Mouse (Mus musculus): Measurements from ENCODE around the gene Ywhag. TPM values are rescaled to one million over a fixed set of nuclear protein-coding genes. Genes with fewer than 3 reads are reported as not detected.

Ywhag gene
- 100 to 1,000 TPM in 1 of 2 experiments, 10 to 100 TPM in 1; 60.4 to 122 TPM for polyA plus RNA-seq (2012; fragmentation: generic; extraction: Trizol)

GRCm38 (mm10) chr5:135934481-135935175 lies at the start of gene Ywhag:
TSS of gene Ywhag (minus strand) at chr5:135934616.

GRCm38 (mm10) chr5:135979904-135980303 lies 45.5 kb upstream of the Ywhag start, which contains the start of gene Zp3:
TSS of gene Zp3 (plus strand) at chr5:135980099.

GRCm38 (mm10) chr5:135974365-135974764 lies 39.9 kb upstream of the Ywhag start, which contains the start of gene Ssc4d:
TSS of gene Ssc4d (minus strand) at chr5:135974531.

GRCm38 (mm10) chr5:135887675-135888102 lies 46.7 kb downstream of the Ywhag start, which contains the start of gene Hspb1:
TSS of gene Hspb1 (plus strand) at chr5:135887919.

Other genes starting within 250 kb of the Ywhag start
- 100 to 1,000 TPM in 1 of 2 experiments, 10 to 100 TPM in 1; 50.4 to 118 TPM for gene Tmem120a, start 190.2 kb downstream of the Ywhag start, polyA plus RNA-seq (2012; fragmentation: generic; extraction: Trizol)
- gene Styxl1, start 156.2 kb downstream of the Ywhag start, polyA plus RNA-seq (2012; fragmentation: generic; extraction: Trizol): under 1 TPM; 0.05 to 0.77 TPM
- gene Mdh2, start 156.1 kb downstream of the Ywhag start, polyA plus RNA-seq (2012; fragmentation: generic; extraction: Trizol): 100 to 1,000 TPM; 352 to 529 TPM
- gene Srrm3, start 127.7 kb downstream of the Ywhag start, polyA plus RNA-seq (2012; fragmentation: generic; extraction: Trizol): under 1 TPM in 1 of 2 experiments, not detected in 1; 0.01 TPM
- 1 to 10 TPM; 1.3 to 1.4 TPM for gene Hspb1, start 46.7 kb downstream of the Ywhag start, polyA plus RNA-seq (2012; fragmentation: generic; extraction: Trizol)
- 1 to 10 TPM; 3.7 to 9.4 TPM for gene Ssc4d, start 39.9 kb upstream of the Ywhag start, polyA plus RNA-seq (2012; fragmentation: generic; extraction: Trizol)
- 1 to 10 TPM in 1 of 2 experiments, under 1 TPM in 1; 0.02 to 1.0 TPM for gene Zp3, start 45.5 kb upstream of the Ywhag start, polyA plus RNA-seq (2012; fragmentation: generic; extraction: Trizol)
- 10 to 100 TPM; 12.7 to 19.1 TPM for gene Dtx2, start 60.2 kb upstream of the Ywhag start, polyA plus RNA-seq (2012; fragmentation: generic; extraction: Trizol)
- gene Upk3b, start 103.9 kb upstream of the Ywhag start, polyA plus RNA-seq (2012; fragmentation: generic; extraction: Trizol): under 1 TPM; 0.02 to 0.73 TPM
- 1 to 10 TPM in 1 of 2 experiments, under 1 TPM in 1; 0.50 to 1.1 TPM for gene Upk3bl, start 119.9 kb upstream of the Ywhag start, polyA plus RNA-seq (2012; fragmentation: generic; extraction: Trizol)
- 10 to 100 TPM; 33.4 to 45.9 TPM for gene Rasa4, start 149.3 kb upstream of the Ywhag start, polyA plus RNA-seq (2012; fragmentation: generic; extraction: Trizol)
- 100 to 1,000 TPM; 191 to 235 TPM for gene Polr2j, start 182.0 kb upstream of the Ywhag start, polyA plus RNA-seq (2012; fragmentation: generic; extraction: Trizol)
- 10 to 100 TPM; 27.7 to 44.7 TPM for gene Lrwd1, start 201.5 kb upstream of the Ywhag start, polyA plus RNA-seq (2012; fragmentation: generic; extraction: Trizol)
- gene Alkbh4, start 201.5 kb upstream of the Ywhag start, polyA plus RNA-seq (2012; fragmentation: generic; extraction: Trizol): 1 to 10 TPM; 3.9 to 9.5 TPM
- 10 to 100 TPM; 10.5 to 11.4 TPM for gene Orai2, start 236.1 kb upstream of the Ywhag start, polyA plus RNA-seq (2012; fragmentation: generic; extraction: Trizol)